ENCODE assay signal across 8 mouse cellular contexts in the genomic region with DNA sequence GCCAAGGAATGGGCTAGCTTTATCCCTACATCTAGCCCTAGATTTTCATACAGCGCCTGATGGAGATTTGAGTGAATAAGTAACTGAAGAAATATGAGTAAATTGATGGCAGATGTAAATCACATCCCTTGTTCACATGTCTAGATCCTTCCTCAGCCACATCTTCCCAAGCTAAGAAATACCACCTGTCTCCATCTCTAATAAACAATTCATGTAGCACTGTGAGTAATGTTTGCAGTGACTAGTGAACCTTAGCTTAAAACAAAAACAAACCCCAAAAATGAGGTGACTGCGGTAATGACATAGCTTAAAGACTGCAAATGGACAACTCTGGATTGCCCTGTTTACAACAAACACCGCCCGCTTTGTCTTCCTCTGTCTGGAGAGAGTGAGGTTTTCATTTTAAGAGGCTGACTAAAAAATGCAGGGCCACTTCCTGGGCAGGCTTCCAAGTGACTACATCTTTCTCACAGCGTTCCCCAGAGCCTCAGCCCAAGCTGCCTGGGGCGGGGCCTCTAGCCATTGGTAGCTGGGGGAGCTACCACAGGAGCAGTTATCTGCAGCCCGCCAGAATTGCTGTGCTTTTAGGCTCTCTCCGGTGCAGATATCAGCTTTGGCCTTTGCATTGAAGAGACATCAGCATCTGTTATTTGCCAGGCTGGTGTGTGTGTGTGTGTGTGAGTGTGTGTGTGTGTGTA. TPM values are rescaled to one million over a fixed set of nuclear protein-coding genes. Genes with fewer than 3 reads are reported as not detected.
A peak's percentile ranks its signal among the peaks of the same experiment; 100 is the strongest.
DNase-seq lines count a peak whose midpoint lies in the region; ATAC-seq and TF ChIP-seq lines count a peak whose summit lies in the region.

No protein-coding gene starts in this region.

- DNase-seq in MEL-GATA-1-ER (ENCODE audit: extremely low read depth, low read depth) = peak; percentile 96
- DNase-seq in brain, adult 2 months (ENCODE audit: low read depth, low spot score) = peak; percentile 86
- DNase-seq in forebrain, embryonic 10.5 days (ENCODE audit: extremely low spot score, low spot score) = peak; percentile 15
- DNase-seq in large intestine, adult 2 months (ENCODE audit: low read depth, low spot score) = peak; percentile 3
- peak; percentile 89 for DNase-seq in lung, embryonic 14.5 days
- DNase-seq in ovary, postnatal 10 days (ENCODE audit: low spot score) = peak; percentile 2
- peak; percentile 29 to 46 for DNase-seq in thymus, postnatal 36 days

- H3K27ac ChIP-seq in forebrain, embryonic 10.5 days = no peak overlapping the region
- no peak overlapping the region for H3K27ac ChIP-seq in heart, embryonic 13.5 days (replicated peaks)
- no peak overlapping the region for H3K27ac ChIP-seq in lung, embryonic 14.5 days (ENCODE audit: low read depth)

- H3K9me3 ChIP-seq in forebrain, embryonic 10.5 days = no peaks in the 10 kb centered on the region
- H3K9me3 ChIP-seq in heart, embryonic 13.5 days = no peaks in the 10 kb centered on the region
- no peaks in the 10 kb centered on the region for H3K9me3 ChIP-seq in lung, embryonic 14.5 days (ENCODE audit: low read depth, low read length)

- peak overlapping the region; percentile 41 for H3K4me2 ChIP-seq in heart, embryonic 13.5 days
- H3K4me2 ChIP-seq in lung, embryonic 14.5 days = peak overlapping the region; percentile 33; the same call in 1 of the 2 replicates

- no peaks in the 10 kb centered on the region for H3K36me3 ChIP-seq in forebrain, embryonic 10.5 days (replicated peaks)
- no peaks in the 10 kb centered on the region for H3K36me3 ChIP-seq in heart, embryonic 13.5 days
- H3K36me3 ChIP-seq in lung, embryonic 14.5 days (ENCODE audit: insufficient read depth) = no peaks in the 10 kb centered on the region

- H3K27me3 ChIP-seq in forebrain, embryonic 10.5 days (ENCODE audit: poor library complexity, severe bottlenecking) = peaks cover 19% of the 10 kb centered on the region
- no peaks in the 10 kb centered on the region for H3K27me3 ChIP-seq in heart, embryonic 13.5 days (replicated peaks)
- H3K27me3 ChIP-seq in lung, embryonic 14.5 days (ENCODE audit: insufficient read depth, low read length) = no peaks in the 10 kb centered on the region

- no peak overlapping the region for H3K9ac ChIP-seq in heart, embryonic 13.5 days
- H3K9ac ChIP-seq in lung, embryonic 14.5 days = no peak overlapping the region

- no peak for ATAC-seq in heart, embryonic 13.5 days (ENCODE audit: extremely low read depth, insufficient number of reproducible peaks, low FRiP score, low TSS enrichment)
- ATAC-seq in lung, embryonic 14.5 days (ENCODE audit: insufficient read depth) = peak; percentile 92

- no peak overlapping the region for H3K4me3 ChIP-seq in forebrain, embryonic 10.5 days
- no peak overlapping the region for H3K4me3 ChIP-seq in heart, embryonic 13.5 days
- no peak overlapping the region for H3K4me3 ChIP-seq in lung, embryonic 14.5 days (ENCODE audit: low read depth, low read length)

- TF ChIP-seq CTCF in lung, embryonic 14.5 days (IDR thresholded peaks at IDR 0.05; ENCODE audit: low read depth) = no peak

- H3K4me1 ChIP-seq in forebrain, embryonic 10.5 days = no peaks in the 10 kb centered on the region
- peaks cover 3% of the 10 kb centered on the region; the same call in 1 of the 2 replicates for H3K4me1 ChIP-seq in heart, embryonic 13.5 days
- no peaks in the 10 kb centered on the region for H3K4me1 ChIP-seq in lung, embryonic 14.5 days (ENCODE audit: insufficient read depth)

- 65% methylated on average over 8 of the region's 8 CpGs for WGBS in forebrain, embryonic 10.5 days
- 32% methylated on average over 8 of the region's 8 CpGs for whole genome bisulfite sequencing in heart, embryonic 13.5 days
- 30% methylated on average over 8 of the region's 8 CpGs for WGBS in large intestine, adult 2 months
- 24% methylated on average over 8 of the region's 8 CpGs for WGBS in lung, embryonic 14.5 days

RNA-seq across cellular contexts. Expression of a gene that starts 46.0 kb away (rescaled TPM):
- 3.1 and 4.1 TPM in 2 replicates for polyA plus RNA-seq in forebrain, embryonic 10.5 days (2016; fragmentation: Nextera tagmentation; extraction: Ambion mirVana)
- polyA plus RNA-seq in heart, embryonic 13.5 days (2015; fragmentation: Nextera tagmentation; extraction: Ambion mirVana) = 1.5 and 1.8 TPM in 2 replicates
- polyA plus RNA-seq in large intestine, adult 2 months (2012; rRNA removed) = 0.25 and 0.29 TPM in 2 replicates
- 1.1 and 1.5 TPM in 2 replicates for polyA plus RNA-seq in lung, embryonic 14.5 days (2014; fragmentation: Nextera tagmentation; extraction: Ambion mirVana)

Comparison
In these comparisons a context has a peak if more than half of its experiments do, and no peak if none do; other contexts are left out.
1. DNase-seq: peak in every context shown above with its lines; median percentile 96 in MEL-GATA-1-ER; 89 in lung, embryonic 14.5 days; 86 in brain, adult 2 months; 38 in thymus, postnatal 36 days; 15 in forebrain, embryonic 10.5 days; 3 in large intestine, adult 2 months; 2 in ovary, postnatal 10 days.